Mouse (Mus musculus) small intestine, adult 2 months (tissue): Measurements from ENCODE around the gene Dnah11.

Source experiments
- CTCF ChIP-seq: fragments of 200-500 bp; IDR thresholded peaks from 2 replicates; pipeline ENCODE4 v1.5.1; 2012; ENCODE audit warnings: low read depth, mild to moderate bottlenecking, control low read depth, inconsistent platforms, low read length, moderate library complexity, mixed read lengths; ENCODE audit not compliant: insufficient replicate concordance, insufficient read length; ENCODE audit errors: extremely low read depth
- POLR2A ChIP-seq: fragments of 200-500 bp; IDR thresholded peaks from 2 replicates; pipeline ENCODE4 v1.6.1; 2012; ENCODE audit warnings: low read depth, mild to moderate bottlenecking, control low read depth, inconsistent platforms, low read length, moderate library complexity

- TF ChIP-seq CTCF (no peak), POLR2A (no peak)
Observed at GRCm38 (mm10) chr12:117828350-117828749, 370.5 kb downstream of the Dnah11 start.
